Mouse (Mus musculus) neural tube, postnatal 0 days (tissue): ENCODE data around the gene Tmc3. TPM values are rescaled to one million over a fixed set of nuclear protein-coding genes. Genes with fewer than 3 reads are reported as not detected.

ENCODE experiments used
- polyA plus RNA-seq: library from polyadenylated mRNA; unstranded; fragments of >200 nt; fragmentation: Nextera tagmentation; extraction: Ambion mirVana; gene quantifications from 2 replicates; pipeline ENCODE4 v1.2.1, GENCODE M21; 2015

The Tmc3 gene
- 0.31 and 0.37 TPM in 2 replicates for polyA plus RNA-seq

GRCm38 (mm10) chr7:83584639-83585471, at the start of gene Tmc3:
Gene Tmc3 (plus strand): TSS chr7:83584927.

GRCm38 (mm10) chr7:83631828-83632681, 47.3 kb downstream of the Tmc3 start, which contains the start of gene Stard5:
Gene Stard5 (plus strand): TSS chr7:83631959.

Other genes with a start within 250 kb of the Tmc3 start
- 8.0 and 8.5 TPM in 2 replicates for gene Stard5, start 47.0 kb downstream of the Tmc3 start, polyA plus RNA-seq
- gene Il16, start 160.8 kb downstream of the Tmc3 start, polyA plus RNA-seq = 1.6 TPM in 2 replicates
- 1.7 and 2.2 TPM in 2 replicates for gene Cfap161, start 210.0 kb downstream of the Tmc3 start, polyA plus RNA-seq